Mouse (Mus musculus) natural killer cell, adult 2 months (primary cell): ENCODE measurements around the gene Ehf.

Experiments
- DNase-seq, 2 experiments: peaks; one replicate each; pipeline ENCODE4 v3.0.0; 2022; ENCODE audit warnings: low spot score in 2 of 2

The Ehf gene

DNA sequence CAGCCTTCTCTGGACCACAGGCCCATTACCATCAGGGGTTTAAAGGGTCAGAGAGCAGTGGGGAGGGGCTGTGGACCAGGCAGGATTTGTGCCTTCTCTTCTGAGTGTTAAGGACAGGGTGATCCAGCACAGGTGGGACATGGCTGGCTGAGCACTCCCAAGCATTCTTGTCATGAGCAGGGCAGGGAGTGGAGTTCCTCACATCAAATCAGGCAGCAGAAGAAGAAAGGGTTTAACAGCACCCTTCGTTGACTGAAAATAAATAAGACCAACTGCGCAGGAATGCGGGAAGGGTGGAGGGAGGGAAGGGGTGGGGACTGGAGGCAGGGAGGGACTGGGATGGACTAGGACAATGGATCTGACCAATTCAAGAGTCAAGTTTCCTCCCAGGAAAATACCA is 8.6 kb downstream of the Ehf start:
- no peak for DNase-seq

GRCm38 (mm10) chr2:103293751-103294150 is 9.3 kb downstream of the Ehf start:
- DNase-seq, result no peak

DNA sequence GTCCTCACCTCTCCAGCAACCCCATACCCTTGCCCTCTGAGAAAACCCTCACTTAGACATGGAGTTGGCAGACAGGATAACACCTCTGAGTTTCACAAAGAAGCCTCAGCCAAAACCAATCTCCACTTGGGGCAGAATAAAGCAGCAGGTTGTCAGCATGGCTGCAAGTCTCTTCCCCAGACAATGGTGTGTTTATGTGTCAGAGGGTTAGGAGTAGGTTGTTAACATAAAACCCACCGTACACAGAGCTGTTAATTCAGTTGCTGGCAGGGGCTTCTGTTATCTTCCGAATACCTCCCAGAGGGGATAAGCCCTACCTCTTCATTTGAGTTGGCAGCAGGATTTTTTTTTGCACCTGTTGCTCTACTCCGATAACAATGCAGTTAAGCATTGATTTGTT is 9.9 kb downstream of the Ehf start:
- DNase-seq, result no peak

DNA sequence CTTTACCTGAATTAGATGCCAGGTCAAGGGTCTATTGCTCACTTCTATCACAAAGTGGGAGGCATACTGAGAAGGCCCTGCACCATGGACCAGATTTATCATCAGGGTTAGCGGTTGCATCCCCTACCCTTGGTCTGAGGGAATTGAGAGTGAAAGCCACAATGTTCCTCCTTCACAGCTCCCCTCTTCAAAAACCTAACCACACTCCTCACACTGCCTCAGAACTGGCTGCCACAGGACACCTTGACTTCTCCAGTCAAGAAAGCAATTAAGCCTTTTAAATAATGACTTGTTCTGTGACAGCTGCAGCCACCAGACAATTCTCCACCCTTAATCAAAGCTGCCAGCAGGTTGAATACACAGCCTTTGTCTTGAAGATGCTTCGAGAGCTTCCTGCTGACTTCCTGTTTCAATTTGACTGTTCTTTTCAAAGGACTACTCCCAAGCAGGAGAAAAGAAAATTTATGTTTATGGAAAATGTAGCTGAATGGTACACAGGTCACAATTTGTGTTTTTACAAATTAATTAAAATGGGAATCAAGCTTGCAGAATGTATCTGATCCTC is 12.3 kb downstream of the Ehf start:
- no peak for DNase-seq

- DNase-seq, result no peak
Observed at GRCm38 (mm10) chr2:103290167-103290566, 12.9 kb downstream of the Ehf start.

GRCm38 (mm10) chr2:103289407-103289950 is 13.6 kb downstream of the Ehf start:
- no peak for DNase-seq

GRCm38 (mm10) chr2:103287716-103288115 is 15.4 kb downstream of the Ehf start:
- DNase-seq, result no peak

DNA sequence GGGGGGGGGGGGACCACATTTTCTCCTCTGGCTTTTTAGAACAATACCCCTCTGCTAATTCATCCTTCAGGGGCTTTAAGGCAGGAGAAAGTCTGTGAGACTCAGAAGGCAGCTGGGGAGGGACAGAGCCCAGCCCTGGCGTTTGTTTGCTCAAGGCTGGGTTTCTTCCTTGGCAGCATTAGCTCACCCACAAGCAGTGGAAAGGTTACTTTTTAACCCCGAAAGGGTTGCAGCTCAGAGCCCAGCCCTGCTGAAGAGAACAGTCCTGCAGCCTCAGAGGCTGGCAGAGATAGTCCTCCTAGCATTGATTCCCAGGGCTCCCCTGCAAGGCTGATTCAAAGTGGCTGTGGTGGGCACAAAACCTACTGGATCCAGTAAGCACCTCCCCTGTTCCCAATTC is 17.5 kb downstream of the Ehf start:
- no peak for DNase-seq

DNA sequence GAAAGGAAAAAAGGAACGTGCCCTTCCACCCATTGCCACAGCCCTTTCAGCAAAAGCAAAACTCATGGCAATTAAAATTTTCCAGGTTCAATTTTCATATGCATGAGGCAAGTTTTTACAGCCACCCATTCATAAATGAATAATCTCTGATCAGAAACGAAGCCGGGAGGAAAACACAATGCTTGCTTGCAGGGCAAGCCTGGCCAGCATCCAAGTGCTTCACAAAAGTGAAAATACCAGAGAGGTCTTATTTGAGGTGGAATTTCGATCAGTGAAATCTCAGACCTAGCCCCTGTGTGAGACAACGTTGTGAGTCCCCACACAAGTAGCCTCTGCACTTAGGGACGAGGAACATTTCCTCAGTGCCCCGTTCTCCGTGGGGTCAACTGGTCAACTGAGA is 19.3 kb downstream of the Ehf start:
- no peak for DNase-seq

- DNase-seq, result no peak
Observed at GRCm38 (mm10) chr2:103282184-103282750, 20.8 kb downstream of the Ehf start.

GRCm38 (mm10) chr2:103279927-103280326 is 23.2 kb downstream of the Ehf start:
- DNase-seq, result no peak

GRCm38 (mm10) chr2:103278476-103278875 is 24.6 kb downstream of the Ehf start:
- DNase-seq, result no peak

- DNase-seq, result no peak
Observed at GRCm38 (mm10) chr2:103277794-103278193, 25.3 kb downstream of the Ehf start.

- DNase-seq, result no peak
Observed at GRCm38 (mm10) chr2:103275316-103275960, 27.6 kb downstream of the Ehf start.

DNA sequence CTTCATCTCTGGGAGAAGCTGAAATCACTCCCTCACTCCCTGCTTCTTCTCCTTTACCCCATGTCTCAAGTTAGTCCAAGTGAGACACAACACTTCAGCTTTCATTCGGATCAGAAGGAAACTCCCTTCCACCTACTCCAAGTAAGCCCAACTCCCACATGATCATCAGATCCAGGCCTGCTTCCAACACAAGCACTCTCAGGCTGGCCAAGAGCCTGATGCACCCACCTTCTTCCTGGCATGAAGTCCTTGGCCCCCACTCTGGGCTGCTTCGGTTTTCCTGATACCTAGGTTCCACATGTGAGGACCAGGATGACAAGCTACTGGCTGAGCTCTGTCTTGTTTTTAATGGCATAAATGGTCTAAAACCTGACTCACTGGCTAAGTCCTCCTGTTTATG is 28.3 kb downstream of the Ehf start:
- DNase-seq, result no peak

DNA sequence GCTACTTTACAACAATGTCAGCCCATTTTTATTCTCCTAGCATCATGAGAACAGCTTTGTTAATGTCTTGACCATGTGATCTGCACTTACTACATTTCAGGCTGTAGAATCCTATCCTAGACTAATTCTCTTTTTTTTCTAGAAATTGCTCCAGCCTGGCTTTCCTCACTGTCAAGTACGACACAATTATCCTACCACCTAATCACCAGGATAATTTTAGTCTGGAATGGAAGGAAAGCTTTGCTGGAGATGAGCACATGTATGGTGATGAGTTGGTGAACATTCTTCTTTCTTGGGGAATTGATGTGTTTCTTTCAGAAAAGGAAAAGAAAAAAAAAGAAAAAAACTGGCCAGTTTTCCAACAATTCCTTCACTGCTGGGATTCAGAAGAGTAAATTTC is 28.8 kb downstream of the Ehf start:
- no peak for DNase-seq

GRCm38 (mm10) chr2:103271481-103271880 is 31.6 kb downstream of the Ehf start:
- DNase-seq, result no peak

- DNase-seq, result no peak
Observed at GRCm38 (mm10) chr2:103270556-103271160, 32.4 kb downstream of the Ehf start.

DNA sequence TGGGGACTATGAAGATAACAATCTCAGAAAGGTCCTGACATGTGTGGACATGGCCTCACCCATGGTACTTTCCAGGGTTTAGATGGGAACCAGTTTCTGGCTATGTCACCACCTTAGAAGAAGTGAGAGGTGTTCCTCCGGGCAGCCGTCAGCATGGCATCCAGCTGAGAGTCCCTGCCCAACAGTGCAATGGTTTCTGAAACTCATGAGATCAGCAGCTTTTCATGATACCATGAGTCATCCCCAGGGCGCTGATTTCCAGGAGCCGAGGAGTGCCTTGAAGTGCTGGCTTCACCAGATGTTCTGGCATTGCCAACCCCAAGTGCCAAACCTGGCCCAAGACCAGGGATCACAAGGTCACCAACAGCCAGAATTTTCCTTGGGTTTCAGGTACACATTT is 64.0 kb downstream of the Ehf start:
- no peak for DNase-seq

DNA sequence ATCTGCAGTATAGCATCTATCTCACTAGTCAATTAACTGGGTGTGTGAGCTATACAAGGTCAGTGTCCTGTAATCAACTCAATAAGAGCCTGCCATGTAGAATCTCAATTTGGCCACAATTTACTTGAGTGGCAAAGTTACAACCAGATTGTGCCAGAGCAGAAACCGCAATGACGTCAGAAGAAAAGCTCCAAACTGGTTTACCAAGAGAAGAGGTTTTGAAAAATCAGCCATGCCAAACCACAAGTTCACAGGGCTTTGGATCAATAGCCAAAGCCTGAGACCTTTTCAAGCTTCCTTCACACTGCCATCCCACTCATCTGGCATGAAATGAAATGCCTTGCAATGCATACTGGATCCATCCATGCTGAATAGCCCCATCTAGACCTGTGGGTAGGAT is 76.3 kb downstream of the Ehf start:
- no peak for DNase-seq

DNA sequence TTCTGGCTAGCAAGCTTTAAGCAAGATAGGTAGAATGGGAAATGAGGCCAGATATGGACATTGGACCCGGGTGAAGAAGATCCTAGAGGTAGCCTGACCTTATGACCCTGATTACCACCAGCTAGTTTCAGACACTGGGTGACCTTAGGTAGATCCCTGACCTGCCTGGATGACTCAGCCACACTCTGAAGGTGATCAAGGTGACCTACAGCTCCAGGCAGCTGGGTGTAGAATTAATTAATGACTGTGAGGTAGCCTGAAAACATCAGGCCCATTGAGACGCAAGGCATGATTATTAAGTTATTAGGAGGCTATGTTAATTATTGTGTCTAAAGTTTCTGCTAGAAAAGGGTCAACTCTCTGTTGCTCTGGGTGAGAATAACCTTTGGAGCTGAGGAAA is 82.2 kb downstream of the Ehf start:
- DNase-seq, result no peak

DNA sequence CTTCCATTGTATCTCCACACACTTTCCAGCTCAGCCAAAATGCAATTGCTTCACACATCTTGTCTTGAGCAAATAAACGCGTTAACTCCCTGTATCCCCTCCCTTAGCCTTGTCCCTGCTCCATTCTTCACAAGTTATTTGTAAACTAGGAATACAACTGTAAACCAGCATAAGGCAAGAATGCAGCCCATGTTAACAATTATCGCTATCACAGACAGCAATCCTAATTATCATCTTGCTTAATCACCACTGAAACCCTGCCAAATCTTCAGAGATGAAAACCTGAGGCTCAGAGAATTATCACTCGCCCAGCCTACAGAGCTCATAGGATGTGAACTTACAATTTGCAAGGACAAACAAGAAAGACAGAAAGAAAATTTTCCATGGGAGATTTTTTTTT is 84.8 kb downstream of the Ehf start:
- no peak for DNase-seq

DNA sequence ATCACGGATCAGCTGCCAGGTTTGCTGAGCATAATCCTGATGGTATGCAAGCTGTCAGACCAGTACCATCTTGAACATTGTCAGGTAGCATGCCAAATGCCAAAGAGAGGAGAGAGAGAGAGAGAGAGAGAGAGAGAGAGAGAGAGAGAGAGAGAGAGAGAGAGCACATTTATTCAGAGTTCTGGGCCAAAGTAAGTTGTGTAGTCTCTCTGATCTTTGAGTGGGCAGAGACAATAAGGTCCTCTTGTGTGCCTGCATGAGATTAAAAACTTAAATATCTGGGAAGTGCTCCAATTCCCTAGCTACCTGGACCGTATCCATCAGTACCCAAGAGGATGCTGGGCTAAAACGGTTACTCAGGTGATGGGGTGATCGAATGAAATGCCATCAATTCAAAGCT is 87.3 kb downstream of the Ehf start:
- no peak for DNase-seq
